Mouse (Mus musculus) cerebellum, adult 2 months (tissue): ENCODE results near the gene Itprid1.

Source experiments
- CTCF ChIP-seq: fragments of 200-500 bp; IDR thresholded peaks from 2 replicates; pipeline ENCODE4 v1.5.1; 2011; ENCODE audit warnings: low read depth, mild to moderate bottlenecking, control low read depth, low read length, moderate library complexity, borderline replicate concordance; ENCODE audit not compliant: insufficient read depth
- POLR2A ChIP-seq: fragments of 200-500 bp; IDR thresholded peaks from 2 replicates; pipeline ENCODE4 v1.6.1; 2011; ENCODE audit warnings: low read length, control low read depth, borderline replicate concordance; ENCODE audit not compliant: insufficient read depth

DNA sequence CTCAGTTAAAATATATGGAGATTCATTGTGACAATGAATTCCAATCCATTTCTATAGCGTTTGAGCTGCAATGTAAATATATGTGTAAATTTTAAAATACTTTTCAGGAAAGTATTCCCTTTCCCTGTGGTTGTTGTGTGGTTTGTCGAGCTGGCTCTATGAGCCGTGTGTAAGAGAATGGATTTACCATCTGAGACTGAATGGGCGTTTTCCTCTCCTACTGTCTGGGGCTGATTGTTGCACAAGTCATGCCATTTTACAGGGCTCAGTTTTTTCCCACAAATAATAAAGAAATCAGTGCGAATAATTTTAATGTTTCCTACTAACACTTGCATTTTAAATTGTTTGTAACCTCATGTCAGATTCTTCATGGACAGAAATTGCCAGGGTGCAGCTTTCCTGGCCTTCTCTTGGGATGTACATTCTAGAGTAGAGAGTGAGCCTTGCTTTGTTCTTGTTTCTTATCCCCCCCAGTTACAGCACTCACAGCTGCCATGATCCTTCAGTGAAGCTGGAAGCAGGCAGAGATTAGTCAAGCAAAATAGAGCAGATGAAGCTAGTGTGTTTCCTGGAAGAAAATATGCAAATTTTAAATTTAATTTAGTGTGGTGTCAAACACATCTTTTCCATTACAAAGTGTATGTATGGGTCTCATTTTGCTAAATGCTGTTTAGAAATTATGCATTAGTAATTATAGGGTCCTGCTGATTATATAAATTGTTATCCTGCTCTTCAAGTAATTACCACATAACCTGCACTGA is 65.1 kb downstream of the Itprid1 start:
- TF ChIP-seq POLR2A (no peak), CTCF (no peak)
